Mouse (Mus musculus) myocyte (in vitro differentiated cells): ENCODE results near the gene Olfr56.

ENCODE experiments used
- CEBPB ChIP-seq: IDR thresholded peaks from 2 replicates; pipeline ENCODE4 v1.6.1; 2011; ENCODE audit warnings: mild to moderate bottlenecking, moderate library complexity; ENCODE audit not compliant: poor library complexity, insufficient read depth, severe bottlenecking
- E2F4 ChIP-seq: IDR thresholded peaks from one replicate; pipeline ENCODE4 v1.6.1; 2011; ENCODE audit warnings: mild to moderate bottlenecking, control low read depth, moderate library complexity; ENCODE audit not compliant: insufficient read depth
- MYOD1 ChIP-seq, 3 experiments: IDR thresholded peaks; one replicate each; pipeline ENCODE4 v1.6.1; 2011; ENCODE audit warnings: control low read depth in 2 of 3, low read depth in 2 of 3, mild to moderate bottlenecking in 2 of 3, moderate library complexity in 1 of 3; ENCODE audit not compliant: insufficient read length in 2 of 3, control insufficient read depth in 1 of 3
- POLR2A ChIP-seq: IDR thresholded peaks from one replicate; pipeline ENCODE4 v1.6.1; 2011; ENCODE audit warnings: low read depth, mild to moderate bottlenecking, control low read depth, moderate library complexity; ENCODE audit not compliant: insufficient read length
- POLR2AphosphoS2 ChIP-seq: IDR thresholded peaks from one replicate; pipeline ENCODE4 v1.6.1; 2011; ENCODE audit warnings: low read depth, control low read depth; ENCODE audit not compliant: insufficient read length
- TCF12 ChIP-seq: IDR thresholded peaks from one replicate; pipeline ENCODE4 v1.6.1; 2011; ENCODE audit warnings: mild to moderate bottlenecking, control low read depth; ENCODE audit not compliant: poor library complexity, insufficient read depth, severe bottlenecking

- TF ChIP-seq MYOD1 (IDR thresholded peaks at IDR 0.05; ENCODE audit: control insufficient read depth in 1 of 3, insufficient read length in 2 of 3, low read depth in 2 of 3) (no peak), TCF12 (no peak), POLR2A (no peak), POLR2AphosphoS2 (no peak), CEBPB (no peak), E2F4 (no peak)
These were observed 145.5 kb downstream of the Olfr56 start for GRCm38 (mm10) chr11:49124169-49124568.
